Mouse (Mus musculus) bone marrow, adult 2 months (tissue): ENCODE data around the gene Gm49321.

Experiments
- CTCF ChIP-seq: fragments of 200-500 bp; IDR thresholded peaks from 2 replicates; pipeline ENCODE4 v1.5.1; 2011; ENCODE audit warnings: low read length, control low read depth; ENCODE audit not compliant: control insufficient read depth, insufficient read depth
- POLR2A ChIP-seq: fragments of 200-500 bp; IDR thresholded peaks from 2 replicates; pipeline ENCODE4 v1.6.1; 2011; ENCODE audit warnings: low read depth, mild to moderate bottlenecking, control low read depth, low read length, borderline replicate concordance; ENCODE audit not compliant: control insufficient read depth

GRCm38 (mm10) chr12:73954785-73955184 lies 17.3 kb downstream of the Gm49321 start:
- no peak for TF ChIP-seq POLR2A
- no peak for TF ChIP-seq CTCF
